Mouse (Mus musculus) stomach, postnatal 0 days (tissue): ENCODE measurements around the gene Ptpn14.

Source experiments
- CTCF ChIP-seq: IDR thresholded peaks from 2 replicates; pipeline ENCODE4 v1.5.1; 2016; ENCODE audit warnings: antibody characterized with exemption, low read depth, mild to moderate bottlenecking, moderate library complexity
- EP300 ChIP-seq: optimal IDR thresholded peaks from 2 replicates; pipeline ENCODE3; 2016; ENCODE audit warnings: antibody characterized with exemption

DNA sequence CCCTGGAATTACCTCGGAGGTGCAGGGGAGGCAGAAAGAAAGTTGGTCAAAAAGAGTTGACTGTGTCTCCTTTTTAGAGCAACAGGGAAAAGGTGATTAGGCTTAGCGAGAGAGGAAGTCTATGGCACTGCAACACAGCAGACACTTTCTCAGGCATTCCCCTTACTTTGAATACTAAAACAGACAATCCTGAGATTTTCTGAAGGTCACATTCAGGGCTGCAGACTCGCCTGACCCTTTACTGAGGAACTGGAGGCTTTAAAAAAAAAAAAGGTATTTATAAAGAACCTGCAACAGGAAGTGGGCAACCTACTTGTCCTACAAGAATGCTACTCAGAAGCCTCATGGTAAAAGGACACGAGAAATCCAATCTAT lies 189.0 kb downstream of the Ptpn14 start:
- TF ChIP-seq EP300 (no peak), CTCF (no peak)
